Mouse (Mus musculus) hindbrain, embryonic 12.5 days (tissue): ENCODE measurements around the gene Lat. TPM values are rescaled to one million over a fixed set of nuclear protein-coding genes. Genes with fewer than 3 reads are reported as not detected.
"Not testable (repeated sequence)": the region's sequence is repeated elsewhere in the genome, so short reads cannot be mapped to it uniquely, and the experiment has no call there.

ENCODE experiments used
- ATAC-seq: fragments of 200-750 bp; cut with Nextera tagmentation; 2 replicates; pipeline ENCODE4 v1.8.0; 2017; ENCODE audit warnings: moderate TSS enrichment; ENCODE audit not compliant: low FRiP score
- H3K27ac ChIP-seq: fragments of 300-500 bp; sonication (generic); 2 replicates; pipeline ENCODE4 v1.5.1; 2016; ENCODE audit warnings: mild to moderate bottlenecking
- H3K27me3 ChIP-seq: fragments of 300-500 bp; sonication (generic); 2 replicates; pipeline ENCODE4 v1.6.1; 2016; ENCODE audit warnings: mild to moderate bottlenecking
- H3K36me3 ChIP-seq: fragments of 300-500 bp; sonication (generic); 2 replicates; pipeline ENCODE4 v1.6.1; 2016; ENCODE audit warnings: mild to moderate bottlenecking
- H3K4me1 ChIP-seq: fragments of 300-500 bp; sonication (generic); 2 replicates; pipeline ENCODE4 v1.6.1; 2016
- H3K4me2 ChIP-seq: fragments of 300-500 bp; sonication (generic); replicated peaks from 2 replicates; pipeline ENCODE4 v1.6.1; 2016; ENCODE audit warnings: mild to moderate bottlenecking
- H3K4me3 ChIP-seq: fragments of 300-500 bp; sonication (generic); 2 replicates; pipeline ENCODE4 v1.5.1; 2016; ENCODE audit warnings: mild to moderate bottlenecking
- H3K9ac ChIP-seq: fragments of 300-500 bp; sonication (generic); 2 replicates; pipeline ENCODE4 v1.6.1; 2016; ENCODE audit warnings: mild to moderate bottlenecking, moderate library complexity
- H3K9me3 ChIP-seq: fragments of 300-500 bp; sonication (generic); replicated peaks from 2 replicates; pipeline ENCODE4 v1.6.1; 2016; ENCODE audit warnings: mild to moderate bottlenecking
- WGBS: fragments of 180-500 bp; shearing (Covaris S2); methylation state at CpG from one replicate; pipeline ENCODE4 v1.1.7; 2016; 5-methylcytosine and 5-hydroxymethylcytosine counted together
- polyA plus RNA-seq: library from polyadenylated mRNA; unstranded; fragments of >200 nt; fragmentation: Nextera tagmentation; extraction: Ambion mirVana; gene quantifications from 2 replicates; pipeline ENCODE4 v1.2.1, GENCODE M21; 2016

Gene Lat
- polyA plus RNA-seq, 1 experiment from 2014 or later, result 3.0 TPM

- ATAC-seq, result no peak
- Histone ChIP-seq H3K4me3 (no peak overlapping the region), H3K9ac (no peak overlapping the region), H3K27ac (no peak overlapping the region), H3K9me3 (no peaks in the 10 kb centered on the region), H3K4me1 (no peaks in the 10 kb centered on the region), H3K27me3 (peaks cover 3% of the 10 kb centered on the region; the same call in 1 of the 2 replicates), H3K36me3 (no peaks in the 10 kb centered on the region), H3K4me2 (no peak overlapping the region)
- 63% methylated on average over 3 of the region's 3 CpGs for WGBS
Observed at GRCm38 (mm10) chr7:126345969-126346368, 23.4 kb downstream of the Lat start.

GRCm38 (mm10) chr7:126345557-126345956 lies 23.8 kb downstream of the Lat start:
- no peak overlapping the region for H3K4me2 ChIP-seq
- no peaks in the 10 kb centered on the region for H3K9me3 ChIP-seq
- no peak overlapping the region for H3K27ac ChIP-seq
- no peaks in the 10 kb centered on the region for H3K4me1 ChIP-seq
- ATAC-seq, result no peak
- H3K9ac ChIP-seq, result no peak overlapping the region
- H3K36me3 ChIP-seq, result no peaks in the 10 kb centered on the region
- H3K27me3 ChIP-seq, result peaks cover 3% of the 10 kb centered on the region; the same call in 1 of the 2 replicates
- WGBS, result 68% methylated on average over 3 of the region's 3 CpGs
- no peak overlapping the region for H3K4me3 ChIP-seq

DNA sequence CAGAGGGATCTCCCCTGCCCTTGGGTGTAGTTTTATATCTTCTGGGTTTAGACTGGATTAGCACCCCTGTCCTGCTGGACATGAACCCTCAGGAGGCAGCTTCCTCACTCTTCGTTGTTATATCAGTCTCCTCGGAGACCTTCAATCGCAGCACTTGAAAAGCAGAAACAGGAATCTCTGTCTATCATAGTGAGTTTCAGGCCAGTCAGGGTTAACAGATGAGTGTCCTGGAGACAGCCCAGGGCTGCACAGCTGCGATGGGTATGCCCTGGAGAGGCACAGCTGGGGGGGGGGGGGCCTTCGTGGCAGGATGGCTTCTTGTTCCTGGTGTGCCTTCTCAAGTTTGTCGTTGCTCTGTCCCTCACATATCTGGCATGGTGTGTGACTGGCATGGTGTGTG lies 28.5 kb downstream of the Lat start:
- H3K9ac ChIP-seq, result no peak overlapping the region

GRCm38 (mm10) chr7:126340206-126340618 lies 29.2 kb downstream of the Lat start:
- ATAC-seq, result no peak

More for the DNA sequence above, 28.5 kb downstream of the Lat start:
- H3K27ac ChIP-seq, result no peak overlapping the region
- H3K4me2 ChIP-seq, result no peak overlapping the region
- 47% methylated on average over 6 of the region's 6 CpGs for WGBS
- ATAC-seq, result no peak
- H3K27me3 ChIP-seq, result peaks cover 3% of the 10 kb centered on the region; the same call in 1 of the 2 replicates
- no peaks in the 10 kb centered on the region for H3K9me3 ChIP-seq
- no peak overlapping the region for H3K4me3 ChIP-seq
- no peaks in the 10 kb centered on the region for H3K4me1 ChIP-seq
- no peaks in the 10 kb centered on the region for H3K36me3 ChIP-seq

DNA sequence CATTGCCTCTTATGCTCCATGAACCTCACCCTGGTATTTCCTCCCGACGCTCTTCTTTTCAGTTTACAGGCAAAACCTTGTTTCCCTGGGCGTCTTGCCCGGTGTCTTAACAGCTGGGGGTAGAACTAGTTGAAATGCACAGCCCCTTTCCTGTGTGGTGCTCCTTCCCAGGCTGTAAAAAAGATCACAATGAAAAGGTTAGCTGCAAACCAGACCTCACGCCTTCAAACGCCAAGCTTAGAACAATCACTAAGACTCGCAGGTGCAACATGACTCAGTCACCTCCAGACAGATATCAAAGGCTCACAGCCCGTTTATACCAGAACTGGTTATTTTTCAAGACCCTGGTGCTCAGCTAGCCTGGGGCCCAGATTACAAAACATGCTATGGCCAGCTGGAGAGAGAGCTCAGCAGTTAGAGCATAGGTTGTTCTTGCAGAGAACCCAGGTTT lies 29.8 kb downstream of the Lat start:
- WGBS, result 76% methylated on average over 8 of the region's 8 CpGs
- Histone ChIP-seq H3K4me2 (no peak overlapping the region), H3K4me1 (no peaks in the 10 kb centered on the region), H3K9ac (no peak overlapping the region), H3K9me3 (no peaks in the 10 kb centered on the region), H3K27me3 (peaks cover 2% of the 10 kb centered on the region; the same call in 1 of the 2 replicates), H3K4me3 (no peak overlapping the region), H3K27ac (no peak overlapping the region), H3K36me3 (no peaks in the 10 kb centered on the region)
- no peak for ATAC-seq

More at GRCm38 (mm10) chr7:126340206-126340618, 29.2 kb downstream of the Lat start:
- 72% methylated on average over 6 of the region's 6 CpGs for WGBS
- H3K9me3 ChIP-seq, result no peaks in the 10 kb centered on the region
- no peak overlapping the region for H3K4me2 ChIP-seq
- no peak overlapping the region for H3K4me3 ChIP-seq
- H3K36me3 ChIP-seq, result no peaks in the 10 kb centered on the region
- no peak overlapping the region for H3K27ac ChIP-seq
- no peaks in the 10 kb centered on the region for H3K4me1 ChIP-seq
- H3K27me3 ChIP-seq, result peaks cover 3% of the 10 kb centered on the region; the same call in 1 of the 2 replicates
- no peak overlapping the region for H3K9ac ChIP-seq

DNA sequence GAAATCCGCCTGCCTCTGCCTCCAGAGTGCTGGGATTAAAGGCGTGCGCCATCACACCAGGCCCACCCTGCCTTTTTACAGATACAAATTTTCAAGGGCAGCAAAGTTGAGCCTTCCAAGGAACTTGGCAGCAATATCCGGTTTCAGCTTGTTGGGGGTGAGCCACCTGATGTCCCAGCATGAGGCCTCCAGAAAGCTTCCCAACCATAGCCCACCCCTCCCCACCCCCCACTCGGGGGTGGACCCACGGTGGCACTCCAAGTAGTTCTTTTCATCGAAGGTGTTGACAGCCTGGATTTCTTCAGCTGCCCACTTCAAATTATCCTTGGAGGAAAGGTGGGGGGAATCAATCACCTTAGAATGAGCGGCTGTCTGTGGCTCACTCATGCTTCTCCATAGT lies 30.5 kb downstream of the Lat start:
- Histone ChIP-seq H3K4me2 (no peak overlapping the region), H3K36me3 (no peaks in the 10 kb centered on the region), H3K27me3 (no peaks in the 10 kb centered on the region), H3K9me3 (no peaks in the 10 kb centered on the region), H3K27ac (no peak overlapping the region), H3K9ac (no peak overlapping the region), H3K4me1 (no peaks in the 10 kb centered on the region), H3K4me3 (no peak overlapping the region)
- WGBS, result 80% methylated on average over 8 of the region's 8 CpGs
- no peak for ATAC-seq

- Histone ChIP-seq H3K27ac (no peak overlapping the region), H3K4me3 (no peak overlapping the region), H3K36me3 (no peaks in the 10 kb centered on the region), H3K27me3 (no peaks in the 10 kb centered on the region), H3K4me2 (no peak overlapping the region), H3K9ac (no peak overlapping the region), H3K9me3 (no peaks in the 10 kb centered on the region), H3K4me1 (no peaks in the 10 kb centered on the region)
- 97% methylated on average over 1 of the region's 1 CpGs for WGBS
- no peak for ATAC-seq
Observed at GRCm38 (mm10) chr7:126335556-126335955, 33.8 kb downstream of the Lat start.

- Histone ChIP-seq H3K4me3 (no peak overlapping the region), H3K27me3 (no peaks in the 10 kb centered on the region), H3K9ac (no peak overlapping the region), H3K27ac (no peak overlapping the region), H3K4me1 (no peaks in the 10 kb centered on the region), H3K4me2 (no peak overlapping the region), H3K9me3 (no peaks in the 10 kb centered on the region), H3K36me3 (no peaks in the 10 kb centered on the region)
- no peak for ATAC-seq
- WGBS, result 73% methylated on average over 3 of the region's 3 CpGs
Observed at GRCm38 (mm10) chr7:126332691-126333090, 36.7 kb downstream of the Lat start.

- Histone ChIP-seq H3K9me3 (no peaks in the 10 kb centered on the region), H3K4me1 (no peaks in the 10 kb centered on the region), H3K4me3 (no peak overlapping the region), H3K27ac (no peak overlapping the region), H3K9ac (no peak overlapping the region), H3K36me3 (no peaks in the 10 kb centered on the region), H3K4me2 (no peak overlapping the region), H3K27me3 (no peaks in the 10 kb centered on the region)
- no peak for ATAC-seq
- 52% methylated on average over 2 of the region's 2 CpGs for WGBS
Observed at GRCm38 (mm10) chr7:126330693-126331092, 38.7 kb downstream of the Lat start.

- no peak overlapping the region for H3K9ac ChIP-seq
- no peaks in the 10 kb centered on the region for H3K36me3 ChIP-seq
- no peaks in the 10 kb centered on the region for H3K4me1 ChIP-seq
- no peak overlapping the region for H3K4me3 ChIP-seq
- H3K27ac ChIP-seq, result no peak overlapping the region
- no peak for ATAC-seq
- no peaks in the 10 kb centered on the region for H3K9me3 ChIP-seq
- WGBS, result 88% methylated on average over 9 of the region's 9 CpGs
- H3K27me3 ChIP-seq, result peaks cover 3% of the 10 kb centered on the region
- no peak overlapping the region for H3K4me2 ChIP-seq
Observed at GRCm38 (mm10) chr7:126329907-126330645, 39.3 kb downstream of the Lat start.

DNA sequence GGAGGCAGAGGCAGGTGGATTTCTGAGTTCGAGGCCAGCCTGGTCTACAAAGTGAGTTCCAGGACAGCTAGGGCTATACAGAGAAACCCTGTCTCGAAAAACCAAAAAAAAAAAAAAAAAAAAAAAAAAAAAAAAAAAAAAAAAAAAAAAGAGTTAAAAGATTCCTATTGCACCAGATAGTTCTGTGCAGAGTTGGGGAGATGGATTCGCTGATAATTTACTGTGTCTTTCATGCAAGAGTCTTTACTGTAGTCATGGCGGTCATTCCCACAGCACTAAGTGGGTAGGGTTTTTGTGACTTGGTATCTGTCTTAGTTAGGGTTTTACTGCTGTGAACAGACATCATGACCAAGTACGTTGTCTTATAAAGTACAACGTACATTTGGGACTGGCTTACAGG lies 40.5 kb downstream of the Lat start:
- not testable (repeated sequence) for ATAC-seq, H3K4me3 ChIP-seq, H3K36me3 ChIP-seq, H3K9ac ChIP-seq, H3K9me3 ChIP-seq, H3K4me1 ChIP-seq, H3K4me2 ChIP-seq, H3K27ac ChIP-seq
- peaks cover 15% of the 10 kb centered on the region for H3K27me3 ChIP-seq
- 97% methylated on average over 5 of the region's 6 CpGs for WGBS

- ATAC-seq, H3K4me1 ChIP-seq, H3K4me2 ChIP-seq, H3K4me3 ChIP-seq, H3K36me3 ChIP-seq, H3K9ac ChIP-seq, H3K9me3 ChIP-seq, H3K27ac ChIP-seq: not testable (repeated sequence)
- H3K27me3 ChIP-seq, result peaks cover 15% of the 10 kb centered on the region
- 25% methylated on average over 9 of the region's 9 CpGs for WGBS
Observed at GRCm38 (mm10) chr7:126325576-126326273, 43.6 kb downstream of the Lat start.
